In genomic region chr1:138538217-138538616, GRCm38 (mm10) we compare ENCODE assay signal across 17 mouse cellular contexts.
"Had no signal": no experiment of that assay in that cellular context is flagged by ENCODE, and none has a peak within 500 bp of the region (broad histone marks: within the 10 kb centered on the region; RNA-seq: fewer than 3 reads in every experiment).

No protein-coding gene starts in this region.

- H3K4me2 ChIP-seq: lung, embryonic 14.5 days; neural tube, embryonic 13.5 days; neural tube, embryonic 15.5 days; stomach, embryonic 15.5 days had no signal

- H3K4me3 ChIP-seq: midbrain, embryonic 10.5 days; myocyte; neural tube, embryonic 13.5 days; neural tube, embryonic 15.5 days; stomach, embryonic 15.5 days had no signal

- H3K36me3 ChIP-seq: midbrain, embryonic 10.5 days; neural tube, embryonic 13.5 days; neural tube, embryonic 15.5 days; stomach, embryonic 15.5 days had no signal

- H3K27me3 ChIP-seq: neural tube, embryonic 13.5 days; neural tube, embryonic 15.5 days; stomach, embryonic 15.5 days had no signal

- H3K9me3 ChIP-seq: midbrain, embryonic 10.5 days; neural tube, embryonic 13.5 days; neural tube, embryonic 15.5 days; stomach, embryonic 15.5 days had no signal

- H3K9ac ChIP-seq: lung, embryonic 14.5 days; neural tube, embryonic 13.5 days; neural tube, embryonic 15.5 days; stomach, embryonic 15.5 days had no signal

- H3K27ac ChIP-seq: midbrain, embryonic 10.5 days; neural tube, embryonic 13.5 days; neural tube, embryonic 15.5 days; stomach, embryonic 15.5 days; stomach, postnatal 0 days had no signal

- ATAC-seq: midbrain, embryonic 16.5 days had no signal

- DNase-seq: lung, adult 18-20 months; lung, embryonic 14.5 days; lung, postnatal 10 days; lung, postnatal 4 days; midbrain, embryonic 14.5 days; retina, postnatal 1 day; right cerebral cortex, adult 18-20 months; right cerebral cortex, postnatal 25 days; thymus, postnatal 14 days; thymus, postnatal 36 days had no signal

- H3K4me1 ChIP-seq: neural tube, embryonic 13.5 days; neural tube, embryonic 15.5 days had no signal
